Comparison of ENCODE assay signal across 7 mouse cellular contexts in the genomic region with DNA sequence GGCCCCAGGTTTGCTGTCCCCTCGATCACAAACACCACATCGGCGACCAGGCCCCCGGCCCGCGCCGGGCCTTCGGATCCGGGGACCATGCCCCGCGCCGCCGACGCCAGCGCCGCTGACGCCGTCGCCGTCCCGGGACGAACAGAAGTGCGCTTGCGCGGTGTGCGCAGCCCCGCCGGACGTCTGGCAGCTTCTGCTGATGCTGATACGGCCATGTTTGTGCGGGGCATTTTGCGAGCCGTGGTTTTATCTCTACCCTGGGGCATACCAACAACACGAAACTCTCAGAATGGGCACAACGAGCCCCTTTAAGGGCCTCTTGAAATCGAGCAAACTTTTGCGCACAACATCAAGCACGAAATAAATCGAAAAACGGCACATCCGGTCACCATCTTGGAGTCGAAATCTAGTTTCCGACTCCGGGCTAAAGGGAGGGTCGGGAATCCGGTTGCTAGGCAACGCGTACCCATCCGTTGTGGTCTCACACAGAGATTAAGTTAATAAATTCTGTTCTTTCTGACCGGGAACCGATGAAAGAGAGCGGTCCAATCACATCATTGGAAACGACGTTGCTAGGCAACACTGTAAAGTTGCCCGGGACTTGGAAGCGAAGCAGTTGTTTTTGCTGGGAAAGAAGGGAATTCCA. TPM values are rescaled to one million over a fixed set of nuclear protein-coding genes. Genes with fewer than 3 reads are reported as not detected.
DNase-seq lines count a peak whose midpoint lies in the region; ATAC-seq lines count a peak whose summit lies in the region.

A gene (minus strand): TSS at position 437 of the 646 bp plus-strand sequence.

- ATAC-seq in intestine, embryonic 15.5 days = peak; percentile 83

- peak; percentile 92 for DNase-seq in adrenal gland, adult 2 months
- peak; percentile 92 for DNase-seq in embryo, embryonic 11.5 days (ENCODE audit: low read depth, low spot score)
- peak; percentile 84 to 91 for DNase-seq in gastrocnemius, postnatal 36 days
- peak; percentile 97 to 98 for DNase-seq in left cerebral cortex, postnatal 25 days (ENCODE audit: low spot score in 2 of 2)
- peak; percentile 96 for DNase-seq in midbrain, embryonic 10.5 days (ENCODE audit: low spot score)
- DNase-seq in right cerebral cortex, postnatal 4 days = peak; percentile 88

- H3K27ac ChIP-seq in intestine, embryonic 15.5 days = peak within 1 kb of the TSS; percentile 90
- peak within 1 kb of the TSS; percentile 95 for H3K27ac ChIP-seq in midbrain, embryonic 10.5 days (replicated peaks)

- H3K4me3 ChIP-seq in intestine, embryonic 15.5 days (replicated peaks) = peak within 1 kb of the TSS; percentile 65
- H3K4me3 ChIP-seq in midbrain, embryonic 10.5 days = peak within 1 kb of the TSS; percentile 90

- H3K4me1 ChIP-seq in intestine, embryonic 15.5 days (replicated peaks) = peaks cover 26% of the 10 kb centered on the region
- H3K4me1 ChIP-seq in midbrain, embryonic 10.5 days = peaks cover 74% of the 10 kb centered on the region

- peak within 1 kb of the TSS; percentile 81 for H3K4me2 ChIP-seq in intestine, embryonic 15.5 days (replicated peaks)

- H3K27me3 ChIP-seq in intestine, embryonic 15.5 days (replicated peaks) = no peaks in the 10 kb centered on the region
- no peaks in the 10 kb centered on the region for H3K27me3 ChIP-seq in midbrain, embryonic 10.5 days (ENCODE audit: low read depth, poor library complexity, severe bottlenecking)

- WGBS in intestine, embryonic 15.5 days = under 1% methylated on average over 56 of the region's 56 CpGs
- under 1% methylated on average over 56 of the region's 56 CpGs for WGBS in midbrain, embryonic 10.5 days

- no peaks in the 10 kb centered on the region for H3K9me3 ChIP-seq in intestine, embryonic 15.5 days
- no peaks in the 10 kb centered on the region for H3K9me3 ChIP-seq in midbrain, embryonic 10.5 days (replicated peaks)

- intact Hi-C loops in gastrocnemius, postnatal 36 days (cut with DNase I) = no loop called here
- intact Hi-C loops in left cerebral cortex, postnatal 25 days (cut with DNase I) = loop anchor here (1.0 kb wide), 1 partner anchor 22 kb away; no protein-coding TSS in a partner anchor

- peak within 1 kb of the TSS; percentile 80 for H3K9ac ChIP-seq in intestine, embryonic 15.5 days

- peaks cover 11% of the 10 kb centered on the region for H3K36me3 ChIP-seq in intestine, embryonic 15.5 days
- H3K36me3 ChIP-seq in midbrain, embryonic 10.5 days = peaks cover 39% of the 10 kb centered on the region

RNA-seq across cellular contexts. Expression of the gene that starts here (rescaled TPM):
- total RNA-seq in adrenal gland, adult 2 months (2021) = 100 to 1,000 TPM in 1 of 2 experiments, 10 to 100 TPM in 1; 80.8 to 105 TPM
- polyA plus RNA-seq in adrenal gland, adult 2 months (2012; rRNA removed) = 635 and 723 TPM in 2 replicates
- 10 to 100 TPM; 54.0 to 57.5 TPM for total RNA-seq in gastrocnemius, postnatal 36 days (2021)
- 88.2 and 91.8 TPM in 2 replicates for polyA plus RNA-seq in intestine, embryonic 15.5 days (2015; fragmentation: Nextera tagmentation; extraction: Ambion mirVana)
- 10 to 100 TPM; 88.8 to 89.5 TPM for total RNA-seq in left cerebral cortex, postnatal 25 days (2021)
- 213 and 220 TPM in 2 replicates for polyA plus RNA-seq in midbrain, embryonic 10.5 days (2016; fragmentation: Nextera tagmentation; extraction: Ambion mirVana)

Comparison
In these comparisons a context has a peak if more than half of its experiments do, and no peak if none do; other contexts are left out.
1. Peak in every context shown above with its lines: DNase-seq, ATAC-seq, H3K4me3 ChIP-seq and H3K27ac ChIP-seq.